Mouse (Mus musculus) megakaryocyte progenitor cell, adult 5-6 weeks (primary cell): Measurements from ENCODE around the gene Haus3. TPM values are rescaled to one million over a fixed set of nuclear protein-coding genes. Genes with fewer than 3 reads are reported as not detected.
A peak's percentile ranks its signal among the peaks of the same experiment; 100 is the strongest.

Source experiments
- ATAC-seq: replicated peaks from 2 replicates; pipeline ENCODE4 v1.8.0; 2016; ENCODE audit warnings: mild to moderate bottlenecking, moderate TSS enrichment, inconsistent platforms; ENCODE audit not compliant: poor library complexity
- total RNA-seq, 2 experiments: library from RNA; stranded (forward) in 1 of 2; stranded (reverse) in 1 of 2; fragments of 157-497, 149-512 nt in 1 of 2; fragments of 200-1000 nt in 1 of 2; gene quantifications; 2 replicates each; pipeline versions ENCODE4 v1.2.3 to v1.2.4; 2015 to 2017

Haus3 gene
- total RNA-seq, 2 experiments from 2014 or later: 90.0 to 108 TPM

GRCm38 (mm10) chr5:34187601-34188316, 18.4 kb upstream of the Haus3 start, which contains the start of gene Mxd4:
Gene Mxd4, minus strand, starts transcription at chr5:34187720.
- ATAC-seq: peak; percentile 91

GRCm38 (mm10) chr5:34186961-34187391, 17.6 kb upstream of the Haus3 start:
- 0 out of 2 replicates have a peak, but pooled peaks have one; percentile 6 for ATAC-seq

GRCm38 (mm10) chr5:34186391-34186790, 17.1 kb upstream of the Haus3 start:
- ATAC-seq: no peak

- no peak for ATAC-seq
Observed at GRCm38 (mm10) chr5:34185791-34186190, 16.5 kb upstream of the Haus3 start.

GRCm38 (mm10) chr5:34185051-34185580, 15.8 kb upstream of the Haus3 start:
- ATAC-seq: no peak

GRCm38 (mm10) chr5:34183976-34184375, 14.6 kb upstream of the Haus3 start:
- no peak for ATAC-seq

- no peak for ATAC-seq
Observed at GRCm38 (mm10) chr5:34183156-34183880, 14.0 kb upstream of the Haus3 start.

GRCm38 (mm10) chr5:34182486-34182885, 13.2 kb upstream of the Haus3 start:
- ATAC-seq: no peak

GRCm38 (mm10) chr5:34177821-34178220, 8.5 kb upstream of the Haus3 start:
- ATAC-seq: no peak

- ATAC-seq: no peak
Observed at GRCm38 (mm10) chr5:34177091-34177490, 7.8 kb upstream of the Haus3 start.

GRCm38 (mm10) chr5:34176691-34177090, 7.4 kb upstream of the Haus3 start:
- ATAC-seq: no peak

GRCm38 (mm10) chr5:34175403-34175694, 6.0 kb upstream of the Haus3 start:
- no peak for ATAC-seq

- no peak for ATAC-seq
Observed at GRCm38 (mm10) chr5:34174550-34175402, 5.4 kb upstream of the Haus3 start.

GRCm38 (mm10) chr5:34174021-34174420, 4.7 kb upstream of the Haus3 start:
- ATAC-seq: no peak

GRCm38 (mm10) chr5:34170726-34171125, 1.4 kb upstream of the Haus3 start:
- ATAC-seq: no peak

GRCm38 (mm10) chr5:34169954-34170353, 627 bp upstream of the Haus3 start:
- no peak for ATAC-seq

GRCm38 (mm10) chr5:34167857-34168256, 1.5 kb downstream of the Haus3 start:
- ATAC-seq: no peak

GRCm38 (mm10) chr5:34165793-34166192, 3.5 kb downstream of the Haus3 start:
- 0 out of 2 replicates have a peak, but pooled peaks have one; percentile 10 for ATAC-seq

GRCm38 (mm10) chr5:34148476-34148875, 20.9 kb downstream of the Haus3 start:
- no peak for ATAC-seq

- ATAC-seq: no peak
Observed at GRCm38 (mm10) chr5:34147554-34147953, 21.8 kb downstream of the Haus3 start.

- ATAC-seq: peak; percentile 76
Observed at GRCm38 (mm10) chr5:34139751-34140150, 29.6 kb downstream of the Haus3 start.
